Mouse (Mus musculus) bone marrow macrophage, adult 2 months (primary cell): Measurements from ENCODE around the gene Spock1.

Experiments used
- CTCF ChIP-seq: IDR thresholded peaks from 2 replicates; pipeline ENCODE4 v1.5.1; 2012; ENCODE audit warnings: low read depth, mild to moderate bottlenecking, low read length, moderate library complexity
- POLR2A ChIP-seq: IDR thresholded peaks from 2 replicates; pipeline ENCODE4 v1.6.1; 2012; ENCODE audit warnings: mild to moderate bottlenecking, low read depth, low read length, borderline replicate concordance

- TF ChIP-seq POLR2A: no peak
- TF ChIP-seq CTCF: no peak
Measured at GRCm38 (mm10) chr13:57524546-57524945, 383.6 kb downstream of the Spock1 start.
